Mouse (Mus musculus) hindbrain, embryonic 14.5 days (tissue): ENCODE measurements around the gene Kptn. TPM values are rescaled to one million over a fixed set of nuclear protein-coding genes. Genes with fewer than 3 reads are reported as not detected.

Experiments used
- ATAC-seq: fragments of 200-750 bp; cut with Nextera tagmentation; 2 replicates; pipeline ENCODE4 v1.8.0; 2017; ENCODE audit warnings: moderate number of reproducible peaks, mild to moderate bottlenecking, moderate TSS enrichment, moderate library complexity; ENCODE audit not compliant: low FRiP score
- DNase-seq: peaks from one replicate; pipeline ENCODE4 v3.0.0-alpha.2; 2015; ENCODE audit warnings: low spot score
- H3K27ac ChIP-seq: fragments of 300-500 bp; sonication (generic); 2 replicates; pipeline ENCODE4 v1.5.1; 2014; ENCODE audit warnings: mild to moderate bottlenecking, moderate library complexity
- H3K27me3 ChIP-seq: fragments of 300-500 bp; sonication (generic); 2 replicates; pipeline ENCODE4 v1.6.1; 2014; ENCODE audit warnings: mild to moderate bottlenecking, low read length, mixed read lengths; ENCODE audit not compliant: control insufficient read depth, insufficient read depth
- H3K36me3 ChIP-seq: fragments of 300-500 bp; sonication (generic); replicated peaks from 2 replicates; pipeline ENCODE4 v1.6.1; 2014; ENCODE audit not compliant: control insufficient read depth, insufficient read depth
- H3K4me1 ChIP-seq: fragments of 300-500 bp; sonication (generic); replicated peaks from 2 replicates; pipeline ENCODE4 v1.6.1; 2014; ENCODE audit warnings: antibody characterized with exemption, low read length, mixed read lengths; ENCODE audit not compliant: control insufficient read depth, insufficient read depth
- H3K4me2 ChIP-seq: fragments of 300-500 bp; sonication (generic); replicated peaks from 2 replicates; pipeline ENCODE4 v1.6.1; 2014; ENCODE audit warnings: mild to moderate bottlenecking, moderate library complexity
- H3K4me3 ChIP-seq: fragments of 300-500 bp; sonication (generic); replicated peaks from 2 replicates; pipeline ENCODE4 v1.5.1; 2014; ENCODE audit warnings: mild to moderate bottlenecking, low read length
- H3K9ac ChIP-seq: fragments of 300-500 bp; sonication (generic); 2 replicates; pipeline ENCODE4 v1.6.1; 2014
- H3K9me3 ChIP-seq: fragments of 300-500 bp; sonication (generic); 2 replicates; pipeline ENCODE4 v1.6.1; 2016; ENCODE audit warnings: low read length; ENCODE audit not compliant: control insufficient read depth
- WGBS: fragments of 180-500 bp; shearing (Covaris S2); extraction: QIAGEN DNeasy Blood & Tissue Kit; methylation state at CpG from one replicate; pipeline ENCODE4 v1.1.7; 2014; 5-methylcytosine and 5-hydroxymethylcytosine counted together
- polyA plus RNA-seq: library from polyadenylated mRNA; unstranded; fragments of >200 nt; fragmentation: Nextera tagmentation; extraction: Ambion mirVana; gene quantifications from 2 replicates; pipeline ENCODE4 v1.2.1, GENCODE M21; 2014

Gene Kptn
- polyA plus RNA-seq, 1 experiment from 2014 or later, result 37.1 TPM

GRCm38 (mm10) chr7:16150191-16151145 lies 30.8 kb downstream of the Kptn start:
- no peaks in the 10 kb centered on the region for H3K27me3 ChIP-seq
- H3K4me2 ChIP-seq, result no peak overlapping the region
- peaks cover 6% of the 10 kb centered on the region; the same call in 1 of the 2 replicates for H3K36me3 ChIP-seq
- H3K27ac ChIP-seq, result no peak overlapping the region
- 75% methylated on average over 9 of the region's 9 CpGs for WGBS
- H3K4me1 ChIP-seq, result no peaks in the 10 kb centered on the region; the same call in 1 of the 2 replicates
- H3K9me3 ChIP-seq, result no peaks in the 10 kb centered on the region
- no peak overlapping the region for H3K4me3 ChIP-seq
- no peak for DNase-seq
- no peak overlapping the region for H3K9ac ChIP-seq
- ATAC-seq, result no peak

- H3K27me3 ChIP-seq, result peaks cover 5% of the 10 kb centered on the region; the same call in 1 of the 2 replicates
- WGBS, result 18% methylated on average over 10 of the region's 10 CpGs
Measured at GRCm38 (mm10) chr7:16153522-16153921, 33.8 kb downstream of the Kptn start.

GRCm38 (mm10) chr7:16155132-16155872 lies 35.6 kb downstream of the Kptn start:
- ATAC-seq (no peak), DNase-seq (no peak)
- Histone ChIP-seq H3K4me2 (no peak overlapping the region), H3K9ac (no peak overlapping the region), H3K27ac (no peak overlapping the region), H3K27me3 (peaks cover 8% of the 10 kb centered on the region; the same call in 1 of the 2 replicates), H3K9me3 (no peaks in the 10 kb centered on the region), H3K4me3 (no peak overlapping the region), H3K36me3 (peaks cover 14% of the 10 kb centered on the region; the same call in 1 of the 2 replicates), H3K4me1 (no peaks in the 10 kb centered on the region; the same call in 1 of the 2 replicates)
- 79% methylated on average over 9 of the region's 9 CpGs for WGBS

More at GRCm38 (mm10) chr7:16153522-16153921, 33.8 kb downstream of the Kptn start:
- no peak overlapping the region for H3K4me2 ChIP-seq
- no peak overlapping the region for H3K4me3 ChIP-seq
- H3K4me1 ChIP-seq, result no peaks in the 10 kb centered on the region; the same call in 1 of the 2 replicates
- ATAC-seq (peak; percentile 84), DNase-seq (peak; percentile 78)
- H3K9ac ChIP-seq, result no peak overlapping the region
- H3K36me3 ChIP-seq, result peaks cover 14% of the 10 kb centered on the region; the same call in 1 of the 2 replicates
- no peak overlapping the region for H3K27ac ChIP-seq
- no peaks in the 10 kb centered on the region for H3K9me3 ChIP-seq

- no peak overlapping the region for H3K4me3 ChIP-seq
- no peaks in the 10 kb centered on the region for H3K9me3 ChIP-seq
- H3K9ac ChIP-seq, result no peak overlapping the region
- ATAC-seq (no peak), DNase-seq (no peak)
- no peak overlapping the region for H3K27ac ChIP-seq
- peaks cover 8% of the 10 kb centered on the region; the same call in 1 of the 2 replicates for H3K27me3 ChIP-seq
- H3K36me3 ChIP-seq, result peaks cover 9% of the 10 kb centered on the region; the same call in 1 of the 2 replicates
- no peak overlapping the region for H3K4me2 ChIP-seq
- H3K4me1 ChIP-seq, result no peaks in the 10 kb centered on the region; the same call in 1 of the 2 replicates
- 85% methylated on average over 8 of the region's 8 CpGs for WGBS
Measured at GRCm38 (mm10) chr7:16156105-16156714, 36.5 kb downstream of the Kptn start.

GRCm38 (mm10) chr7:16158735-16159134 lies 39.0 kb downstream of the Kptn start:
- 5% methylated on average over 37 of the region's 39 CpGs for WGBS
- Histone ChIP-seq H3K4me2 (peak overlapping the region; percentile 41), H3K9me3 (no peaks in the 10 kb centered on the region), H3K4me3 (peak overlapping the region; percentile 5; the same call in 1 of the 2 replicates), H3K9ac (peak overlapping the region; percentile 40; the same call in 1 of the 2 replicates), H3K36me3 (peaks cover 9% of the 10 kb centered on the region; the same call in 1 of the 2 replicates), H3K27ac (no peak overlapping the region), H3K27me3 (peaks cover 8% of the 10 kb centered on the region; the same call in 1 of the 2 replicates), H3K4me1 (no peaks in the 10 kb centered on the region)
- DNase-seq, result no peak
- ATAC-seq, result 0 out of 2 replicates have a peak, but pooled peaks have one; percentile 28

GRCm38 (mm10) chr7:16160702-16161101 lies 41.0 kb downstream of the Kptn start:
- H3K9ac ChIP-seq, result no peak overlapping the region
- DNase-seq (no peak), ATAC-seq (no peak)
- H3K4me2 ChIP-seq, result no peak overlapping the region
- H3K27me3 ChIP-seq, result peaks cover 8% of the 10 kb centered on the region; the same call in 1 of the 2 replicates
- 0 out of 2 replicates have a peak, but pooled peaks cover 9% of the 10 kb centered on the region for H3K36me3 ChIP-seq
- H3K4me1 ChIP-seq, result no peaks in the 10 kb centered on the region
- WGBS, result 67% methylated on average over 3 of the region's 3 CpGs
- no peaks in the 10 kb centered on the region for H3K9me3 ChIP-seq
- H3K27ac ChIP-seq, result no peak overlapping the region
- no peak overlapping the region for H3K4me3 ChIP-seq

GRCm38 (mm10) chr7:16161302-16161701 lies 41.6 kb downstream of the Kptn start:
- WGBS, result 91% methylated on average over 9 of the region's 9 CpGs
- Histone ChIP-seq H3K9me3 (no peaks in the 10 kb centered on the region), H3K4me2 (no peak overlapping the region), H3K36me3 (0 out of 2 replicates have a peak, but pooled peaks cover 9% of the 10 kb centered on the region), H3K4me3 (no peak overlapping the region), H3K27me3 (peaks cover 8% of the 10 kb centered on the region; the same call in 1 of the 2 replicates), H3K4me1 (no peaks in the 10 kb centered on the region), H3K9ac (no peak overlapping the region), H3K27ac (no peak overlapping the region)
- no peak for DNase-seq
- ATAC-seq, result no peak

GRCm38 (mm10) chr7:16162036-16162435 lies 42.3 kb downstream of the Kptn start:
- Histone ChIP-seq H3K27ac (no peak overlapping the region), H3K4me2 (no peak overlapping the region), H3K9me3 (no peaks in the 10 kb centered on the region), H3K36me3 (0 out of 2 replicates have a peak, but pooled peaks cover 5% of the 10 kb centered on the region), H3K9ac (no peak overlapping the region), H3K27me3 (peaks cover 8% of the 10 kb centered on the region; the same call in 1 of the 2 replicates), H3K4me1 (no peaks in the 10 kb centered on the region), H3K4me3 (no peak overlapping the region)
- WGBS, result 75% methylated on average over 7 of the region's 7 CpGs
- ATAC-seq, result no peak
- no peak for DNase-seq
